Mouse (Mus musculus) thymus, adult 2 months (tissue): ENCODE results near the gene Mfap2.

Source experiments
- CTCF ChIP-seq: fragments of 200-500 bp; IDR thresholded peaks from 2 replicates; pipeline ENCODE4 v1.5.1; 2012; ENCODE audit warnings: mild to moderate bottlenecking, control low read depth, low read length, moderate library complexity, borderline replicate concordance; ENCODE audit not compliant: control insufficient read depth, poor library complexity, insufficient read depth; ENCODE audit errors: extremely low read depth
- POLR2A ChIP-seq: fragments of 200-500 bp; IDR thresholded peaks from 2 replicates; pipeline ENCODE4 v1.6.1; 2012; ENCODE audit warnings: mild to moderate bottlenecking, low read length, control low read depth, moderate library complexity; ENCODE audit not compliant: control insufficient read depth, poor library complexity, insufficient read depth; ENCODE audit errors: extremely low read depth

DNA sequence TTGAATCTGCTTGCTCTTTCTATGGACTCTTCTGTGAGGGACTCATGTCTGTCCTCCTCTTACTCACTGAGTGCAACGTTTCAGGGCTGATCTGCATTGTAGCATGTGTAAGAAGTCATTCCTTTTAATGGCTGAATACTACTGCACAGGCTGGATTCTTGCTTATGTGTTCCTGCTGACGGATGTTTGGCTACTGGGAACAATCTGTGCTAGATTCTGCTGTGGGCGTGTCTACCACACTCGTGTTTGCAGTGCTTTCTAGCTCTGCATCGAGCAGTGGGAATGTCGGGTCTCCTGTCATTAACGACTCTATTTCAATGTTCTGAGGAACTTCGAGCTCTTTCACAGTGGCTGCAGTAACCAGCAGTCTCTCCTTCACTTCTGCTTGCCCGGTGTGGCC lies 13.8 kb downstream of the Mfap2 start:
- TF ChIP-seq CTCF (no peak), POLR2A (no peak)
